Mouse (Mus musculus) retina, embryonic 14.5 days (tissue): ENCODE measurements around the gene Copz2.
"Not testable (repeated sequence)": the region's sequence is repeated elsewhere in the genome, so short reads cannot be mapped to it uniquely, and the experiment has no call there.

Experiments
- DNase-seq: peaks from one replicate; pipeline ENCODE4 v3.0.0-alpha.2; 2015; ENCODE audit warnings: low spot score

The Copz2 gene

GRCm38 (mm10) chr11:96849681-96850467, at the start of gene Copz2:
Copz2 (plus strand) TSS chr11:96849870.
- DNase-seq = peak; percentile 51

- no peak for DNase-seq
These were observed 44.1 kb upstream of the Copz2 start for GRCm38 (mm10) chr11:96805606-96806005.

GRCm38 (mm10) chr11:96808066-96808465, 41.6 kb upstream of the Copz2 start:
- peak; percentile 45 for DNase-seq

- DNase-seq = no peak
These were observed 40.0 kb upstream of the Copz2 start for GRCm38 (mm10) chr11:96809562-96810235.

- DNase-seq = not testable (repeated sequence)
These were observed 38.5 kb upstream of the Copz2 start for GRCm38 (mm10) chr11:96811188-96811587.

- no peak for DNase-seq
These were observed 36.2 kb upstream of the Copz2 start for GRCm38 (mm10) chr11:96813455-96813854.

- no peak for DNase-seq
These were observed 35.8 kb upstream of the Copz2 start for GRCm38 (mm10) chr11:96813920-96814319.

- no peak for DNase-seq
These were observed 35.2 kb upstream of the Copz2 start for GRCm38 (mm10) chr11:96814443-96814842.

GRCm38 (mm10) chr11:96815895-96816294, 33.8 kb upstream of the Copz2 start:
- DNase-seq = no peak

- DNase-seq = no peak
These were observed 33.2 kb upstream of the Copz2 start for GRCm38 (mm10) chr11:96816494-96816893.

GRCm38 (mm10) chr11:96816979-96817378, 32.7 kb upstream of the Copz2 start:
- no peak for DNase-seq

GRCm38 (mm10) chr11:96818128-96818710, 31.5 kb upstream of the Copz2 start:
- no peak for DNase-seq

GRCm38 (mm10) chr11:96821956-96822355, 27.7 kb upstream of the Copz2 start:
- DNase-seq = no peak

GRCm38 (mm10) chr11:96822675-96823470, 26.8 kb upstream of the Copz2 start:
- no peak for DNase-seq

GRCm38 (mm10) chr11:96823471-96823837, 26.2 kb upstream of the Copz2 start:
- DNase-seq = no peak

- peak; percentile 96 for DNase-seq
These were observed 25.5 kb upstream of the Copz2 start for GRCm38 (mm10) chr11:96823880-96824782.

GRCm38 (mm10) chr11:96824783-96825495, 24.7 kb upstream of the Copz2 start:
- no peak for DNase-seq

GRCm38 (mm10) chr11:96826481-96826880, 23.2 kb upstream of the Copz2 start:
- DNase-seq = no peak

- DNase-seq = no peak
These were observed 22.5 kb upstream of the Copz2 start for GRCm38 (mm10) chr11:96827062-96827581.

GRCm38 (mm10) chr11:96827917-96828316, 21.8 kb upstream of the Copz2 start:
- no peak for DNase-seq
